8 mouse cellular contexts compared by ENCODE assay signal in the genomic region with DNA sequence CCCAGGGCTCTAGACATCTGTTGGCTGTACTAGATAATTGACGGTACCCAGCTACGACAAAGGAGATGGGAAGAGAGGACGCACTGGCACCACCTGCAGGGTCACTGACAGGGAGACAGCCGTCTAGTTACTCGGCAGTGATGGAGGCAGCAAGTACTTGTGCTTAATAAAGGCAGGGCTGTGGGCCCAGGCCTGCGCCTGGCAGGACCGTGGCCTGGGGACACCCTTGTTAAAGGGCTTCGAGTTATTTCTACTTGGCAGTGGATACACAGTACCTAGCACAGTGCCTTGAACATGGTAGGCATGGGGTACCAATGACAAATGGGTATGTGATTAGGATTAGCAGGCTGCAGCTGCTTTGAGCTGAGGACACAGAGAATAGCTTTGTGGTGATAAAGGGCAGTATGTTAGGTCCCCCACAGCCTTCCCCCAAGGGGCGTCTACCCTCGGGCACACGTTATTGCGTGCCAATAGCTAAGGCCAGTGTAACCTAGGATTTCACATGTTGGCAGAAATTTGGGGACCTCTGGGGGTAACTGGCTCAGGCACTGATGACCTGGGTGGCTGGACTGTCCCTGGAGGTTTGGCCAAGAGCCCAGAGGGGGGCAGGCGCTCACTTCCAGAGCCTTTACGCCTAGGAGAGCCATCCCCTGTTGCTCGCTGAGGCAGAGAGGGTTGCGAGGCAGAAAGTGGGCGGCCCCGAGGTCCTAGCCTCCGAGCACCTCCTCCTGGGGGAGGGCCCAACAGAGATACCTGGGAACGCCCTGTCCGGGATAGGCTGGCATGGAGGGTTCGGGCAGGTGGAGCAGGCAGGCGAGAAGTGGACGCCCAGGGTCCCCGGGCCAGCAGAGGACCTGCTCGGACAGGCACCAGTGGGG. TPM values are rescaled to one million over a fixed set of nuclear protein-coding genes. Genes with fewer than 3 reads are reported as not detected.
DNase-seq lines count a peak whose midpoint lies in the region; ATAC-seq and TF ChIP-seq lines count a peak whose summit lies in the region.

No protein-coding gene starts in this region.

- TF ChIP-seq CTCF in left cerebral cortex, adult 2 months (IDR thresholded peaks at IDR 0.05), result no peak

- no peaks in the 10 kb centered on the region for H3K9me3 ChIP-seq in lung, embryonic 16.5 days (ENCODE audit: control insufficient read depth, low read length)

- H3K4me3 ChIP-seq in lung, embryonic 16.5 days (ENCODE audit: low read length), result peak overlapping the region; percentile 37
- H3K4me3 ChIP-seq in left cerebral cortex, adult 2 months, result no peak overlapping the region

- H3K36me3 ChIP-seq in lung, embryonic 16.5 days (ENCODE audit: control insufficient read depth, insufficient read depth, low read length), result no peaks in the 10 kb centered on the region

- WGBS in lung, embryonic 16.5 days, result 20% methylated on average over 26 of the region's 26 CpGs

- intact Hi-C loops in left cerebral cortex, adult 2 months (cut with DNase I), result no loop called here

- peaks cover 22% of the 10 kb centered on the region for H3K27me3 ChIP-seq in lung, embryonic 16.5 days (ENCODE audit: control insufficient read depth, insufficient read depth, low read depth, low read length)

- H3K9ac ChIP-seq in lung, embryonic 16.5 days (ENCODE audit: low read length), result peak overlapping the region; percentile 31

- H3K4me2 ChIP-seq in lung, embryonic 16.5 days (ENCODE audit: low read depth, low read length), result peak overlapping the region; percentile 62

- peak; percentile 85 for ATAC-seq in lung, embryonic 16.5 days (ENCODE audit: low read depth)

- no peaks in the 10 kb centered on the region; the same call in 1 of the 2 replicates for H3K4me1 ChIP-seq in lung, embryonic 16.5 days (replicated peaks; ENCODE audit: control insufficient read depth, insufficient read depth, low read length)

- DNase-seq in cerebellum, adult 18-20 months, result peak; percentile 15 to 27
- no peak for DNase-seq in cerebellum, postnatal 36 days
- peak; percentile 21 for DNase-seq in embryo, embryonic 9.5 days (ENCODE audit: extremely low spot score)
- peak; percentile 72 for DNase-seq in kidney, adult 9 months
- no peak for DNase-seq in left cerebral cortex, adult 2 months (ENCODE audit: extremely low spot score in 1 of 2, low spot score in 2 of 2)
- DNase-seq in gastrocnemius, postnatal 25 days, result no peak
- no peak for DNase-seq in B cell, adult 2 months

- H3K27ac ChIP-seq in lung, embryonic 16.5 days (ENCODE audit: low read length), result no peak overlapping the region
- H3K27ac ChIP-seq in left cerebral cortex, adult 2 months, result no peak overlapping the region

RNA-seq across cellular contexts. Expression of gene Pklr, which starts 11.4 kb away (rescaled TPM):
- polyA plus RNA-seq in lung, embryonic 16.5 days (2015; fragmentation: Nextera tagmentation; extraction: Ambion mirVana), result 0.18 and 1.3 TPM in 2 replicates
- total RNA-seq in left cerebral cortex, adult 2 months (2021), result not detected
- total RNA-seq in gastrocnemius, postnatal 25 days (2021), result not detected

RNA-seq across cellular contexts. Expression of gene Hcn3, which starts 12.7 kb away (rescaled TPM):
- polyA plus RNA-seq in lung, embryonic 16.5 days (2015; fragmentation: Nextera tagmentation; extraction: Ambion mirVana), result 1.1 and 1.6 TPM in 2 replicates
- 10 to 100 TPM; 14.9 to 20.9 TPM for total RNA-seq in left cerebral cortex, adult 2 months (2021)
- under 1 TPM in 1 of 2 experiments, not detected in 1; 0.43 TPM for total RNA-seq in gastrocnemius, postnatal 25 days (2021)

RNA-seq across cellular contexts. Expression of gene Clk2, which starts 17.3 kb away (rescaled TPM):
- polyA plus RNA-seq in lung, embryonic 16.5 days (2015; fragmentation: Nextera tagmentation; extraction: Ambion mirVana), result 22.7 and 25.1 TPM in 2 replicates
- 10 to 100 TPM; 45.6 to 46.3 TPM for total RNA-seq in left cerebral cortex, adult 2 months (2021)
- total RNA-seq in gastrocnemius, postnatal 25 days (2021), result 10 to 100 TPM; 16.0 to 16.3 TPM

RNA-seq across cellular contexts. Expression of gene Scamp3, which starts 29.9 kb away (rescaled TPM):
- polyA plus RNA-seq in lung, embryonic 16.5 days (2015; fragmentation: Nextera tagmentation; extraction: Ambion mirVana), result 109 and 115 TPM in 2 replicates
- 10 to 100 TPM; 64.0 to 64.7 TPM for total RNA-seq in left cerebral cortex, adult 2 months (2021)
- total RNA-seq in gastrocnemius, postnatal 25 days (2021), result 10 to 100 TPM; 33.2 to 38.2 TPM

RNA-seq across cellular contexts. Expression of gene Fam189b, which starts 35.6 kb away (rescaled TPM):
- 19.4 and 22.2 TPM in 2 replicates for polyA plus RNA-seq in lung, embryonic 16.5 days (2015; fragmentation: Nextera tagmentation; extraction: Ambion mirVana)
- 10 to 100 TPM; 56.9 to 60.4 TPM for total RNA-seq in left cerebral cortex, adult 2 months (2021)
- 10 to 100 TPM; 13.4 to 16.4 TPM for total RNA-seq in gastrocnemius, postnatal 25 days (2021)

Comparison
In these comparisons a context has a peak if more than half of its experiments do, and no peak if none do; other contexts are left out.
1. DNase-seq: peak in cerebellum, adult 18-20 months (2 of 2), embryo, embryonic 9.5 days (single experiment) and kidney, adult 9 months (single experiment); none in cerebellum, postnatal 36 days (0 of 2), left cerebral cortex, adult 2 months (0 of 2), gastrocnemius, postnatal 25 days (single experiment) and B cell, adult 2 months (0 of 2).
2. RNA of gene Hcn3, which starts 12.7 kb away (total RNA-seq): 14.9 to 20.9 TPM in left cerebral cortex, adult 2 months; 0.43 TPM in gastrocnemius, postnatal 25 days; every median in the first group is over 10 times any median in the second.